Mouse (Mus musculus): ENCODE results near the gene Snrk. TPM values are rescaled to one million over a fixed set of nuclear protein-coding genes. Genes with fewer than 3 reads are reported as not detected.
A peak's percentile ranks its signal among the peaks of the same experiment; 100 is the strongest.

Gene Snrk
- polyA plus RNA-seq, 1 experiment from 2014 or later, result 42.4 TPM

- peak; percentile 59 for DNase-seq (ENCODE audit: low spot score)
- ATAC-seq (replicated peaks; ENCODE audit: low FRiP score), result no peak
- 36% methylated on average over 6 of the region's 6 CpGs for WGBS
Measured at GRCm38 (mm10) chr9:122199253-122199652, 82.2 kb downstream of the Snrk start.

GRCm38 (mm10) chr9:122204508-122204907 lies 87.4 kb downstream of the Snrk start:
- Histone ChIP-seq H3K27ac (ENCODE audit: low read depth, low read length) (no peak overlapping the region), H3K4me3 (ENCODE audit: low read depth, low read length) (no peak overlapping the region), H3K27me3 (ENCODE audit: control insufficient read depth, insufficient read depth, low read length) (no peaks in the 10 kb centered on the region), H3K9ac (ENCODE audit: low read length) (no peak overlapping the region), H3K36me3 (ENCODE audit: control insufficient read depth, insufficient read depth, low read length) (no peaks in the 10 kb centered on the region), H3K9me3 (ENCODE audit: control insufficient read depth, low read length) (no peaks in the 10 kb centered on the region), H3K4me1 (replicated peaks; ENCODE audit: control insufficient read depth, insufficient read depth, low read length) (no peaks in the 10 kb centered on the region), H3K4me2 (ENCODE audit: low read depth, low read length, severe bottlenecking) (no peak overlapping the region)
- ATAC-seq (replicated peaks; ENCODE audit: low FRiP score) (no peak), DNase-seq (ENCODE audit: low spot score) (no peak)
- 68% methylated on average over 7 of the region's 7 CpGs for WGBS

More at GRCm38 (mm10) chr9:122199253-122199652, 82.2 kb downstream of the Snrk start:
- Histone ChIP-seq H3K27me3 (ENCODE audit: control insufficient read depth, insufficient read depth, low read length) (no peaks in the 10 kb centered on the region), H3K4me1 (replicated peaks; ENCODE audit: control insufficient read depth, insufficient read depth, low read length) (no peaks in the 10 kb centered on the region), H3K4me2 (ENCODE audit: low read depth, low read length, severe bottlenecking) (no peak overlapping the region), H3K9me3 (ENCODE audit: control insufficient read depth, low read length) (no peaks in the 10 kb centered on the region), H3K4me3 (ENCODE audit: low read depth, low read length) (no peak overlapping the region), H3K27ac (ENCODE audit: low read depth, low read length) (no peak overlapping the region), H3K36me3 (ENCODE audit: control insufficient read depth, insufficient read depth, low read length) (no peaks in the 10 kb centered on the region), H3K9ac (ENCODE audit: low read length) (no peak overlapping the region)

- H3K9ac ChIP-seq (ENCODE audit: low read length), result no peak overlapping the region
- DNase-seq (ENCODE audit: low spot score) (no peak), ATAC-seq (replicated peaks; ENCODE audit: low FRiP score) (no peak)
- no peaks in the 10 kb centered on the region for H3K27me3 ChIP-seq (ENCODE audit: control insufficient read depth, insufficient read depth, low read length)
- no peak overlapping the region for H3K4me3 ChIP-seq (ENCODE audit: low read depth, low read length)
- H3K4me1 ChIP-seq (replicated peaks; ENCODE audit: control insufficient read depth, insufficient read depth, low read length), result no peaks in the 10 kb centered on the region
- no peaks in the 10 kb centered on the region for H3K36me3 ChIP-seq (ENCODE audit: control insufficient read depth, insufficient read depth, low read length)
- WGBS, result 74% methylated on average over 11 of the region's 11 CpGs
- no peaks in the 10 kb centered on the region for H3K9me3 ChIP-seq (ENCODE audit: control insufficient read depth, low read length)
- no peak overlapping the region for H3K27ac ChIP-seq (ENCODE audit: low read depth, low read length)
- no peak overlapping the region for H3K4me2 ChIP-seq (ENCODE audit: low read depth, low read length, severe bottlenecking)
Measured at GRCm38 (mm10) chr9:122205543-122206200, 88.6 kb downstream of the Snrk start.

- Histone ChIP-seq H3K4me3 (ENCODE audit: low read depth, low read length) (no peak overlapping the region), H3K36me3 (ENCODE audit: control insufficient read depth, insufficient read depth, low read length) (no peaks in the 10 kb centered on the region), H3K9ac (ENCODE audit: low read length) (no peak overlapping the region), H3K27ac (ENCODE audit: low read depth, low read length) (no peak overlapping the region), H3K4me2 (ENCODE audit: low read depth, low read length, severe bottlenecking) (no peak overlapping the region), H3K9me3 (ENCODE audit: control insufficient read depth, low read length) (no peaks in the 10 kb centered on the region), H3K27me3 (ENCODE audit: control insufficient read depth, insufficient read depth, low read length) (no peaks in the 10 kb centered on the region), H3K4me1 (replicated peaks; ENCODE audit: control insufficient read depth, insufficient read depth, low read length) (no peaks in the 10 kb centered on the region)
- DNase-seq (ENCODE audit: low spot score) (no peak), ATAC-seq (replicated peaks; ENCODE audit: low FRiP score) (no peak)
- 83% methylated on average over 4 of the region's 4 CpGs for WGBS
Measured at GRCm38 (mm10) chr9:122208311-122208710, 91.2 kb downstream of the Snrk start.

GRCm38 (mm10) chr9:122215118-122215517 lies 98.1 kb downstream of the Snrk start:
- no peak overlapping the region for H3K4me3 ChIP-seq (ENCODE audit: low read depth, low read length)
- H3K9me3 ChIP-seq (ENCODE audit: control insufficient read depth, low read length), result no peaks in the 10 kb centered on the region
- H3K27ac ChIP-seq (ENCODE audit: low read depth, low read length), result no peak overlapping the region
- H3K9ac ChIP-seq (ENCODE audit: low read length), result no peak overlapping the region
- no peaks in the 10 kb centered on the region for H3K4me1 ChIP-seq (replicated peaks; ENCODE audit: control insufficient read depth, insufficient read depth, low read length)
- no peaks in the 10 kb centered on the region for H3K27me3 ChIP-seq (ENCODE audit: control insufficient read depth, insufficient read depth, low read length)
- DNase-seq (ENCODE audit: low spot score), result no peak
- ATAC-seq (replicated peaks; ENCODE audit: low FRiP score), result no peak
- no peak overlapping the region for H3K4me2 ChIP-seq (ENCODE audit: low read depth, low read length, severe bottlenecking)
- no peaks in the 10 kb centered on the region for H3K36me3 ChIP-seq (ENCODE audit: control insufficient read depth, insufficient read depth, low read length)

- ATAC-seq (replicated peaks; ENCODE audit: low FRiP score), result no peak
- no peak overlapping the region for H3K4me2 ChIP-seq (ENCODE audit: low read depth, low read length, severe bottlenecking)
- no peak overlapping the region for H3K4me3 ChIP-seq (ENCODE audit: low read depth, low read length)
- H3K36me3 ChIP-seq (ENCODE audit: control insufficient read depth, insufficient read depth, low read length), result no peaks in the 10 kb centered on the region
- no peaks in the 10 kb centered on the region for H3K27me3 ChIP-seq (ENCODE audit: control insufficient read depth, insufficient read depth, low read length)
- DNase-seq (ENCODE audit: low spot score), result no peak
- 87% methylated on average over 7 of the region's 7 CpGs for WGBS
- H3K9me3 ChIP-seq (ENCODE audit: control insufficient read depth, low read length), result no peaks in the 10 kb centered on the region
- H3K4me1 ChIP-seq (replicated peaks; ENCODE audit: control insufficient read depth, insufficient read depth, low read length), result no peaks in the 10 kb centered on the region
- no peak overlapping the region for H3K27ac ChIP-seq (ENCODE audit: low read depth, low read length)
- H3K9ac ChIP-seq (ENCODE audit: low read length), result no peak overlapping the region
Measured at GRCm38 (mm10) chr9:122216945-122217529, 100.0 kb downstream of the Snrk start.

Other genes starting within 250 kb of the Snrk start
- 0.97 and 1.4 TPM in 2 replicates for gene Ackr2, start 218.9 kb upstream of the Snrk start, polyA plus RNA-seq (2014; fragmentation: Nextera tagmentation; extraction: Ambion mirVana)
- not detected in 2 replicates for gene Cyp8b1, start 201.0 kb upstream of the Snrk start, polyA plus RNA-seq (2014; fragmentation: Nextera tagmentation; extraction: Ambion mirVana)
- gene Fam198a, start 166.3 kb upstream of the Snrk start, polyA plus RNA-seq (2014; fragmentation: Nextera tagmentation; extraction: Ambion mirVana), result 0.31 and 0.40 TPM in 2 replicates
- gene Pomgnt2, start 120.2 kb upstream of the Snrk start, polyA plus RNA-seq (2014; fragmentation: Nextera tagmentation; extraction: Ambion mirVana), result 12.9 and 14.6 TPM in 2 replicates
- gene Ano10, start 177.2 kb downstream of the Snrk start, polyA plus RNA-seq (2014; fragmentation: Nextera tagmentation; extraction: Ambion mirVana), result 34.0 and 44.6 TPM in 2 replicates
- gene Abhd5, start 234.3 kb downstream of the Snrk start, polyA plus RNA-seq (2014; fragmentation: Nextera tagmentation; extraction: Ambion mirVana), result 19.3 and 19.7 TPM in 2 replicates

Measured in forebrain, embryonic 11.5 days (tissue).